Mouse (Mus musculus) lung, adult 2 months (tissue): Measurements from ENCODE around the gene H13.

ENCODE experiments used
- CTCF ChIP-seq: fragments of 200-500 bp; IDR thresholded peaks from 2 replicates; pipeline ENCODE4 v1.5.1; 2011; ENCODE audit warnings: mild to moderate bottlenecking, low read length, control low read depth; ENCODE audit not compliant: insufficient read depth
- POLR2A ChIP-seq: fragments of 200-500 bp; IDR thresholded peaks from 2 replicates; pipeline ENCODE4 v1.6.1; 2011; ENCODE audit warnings: low read depth, mild to moderate bottlenecking, control low read depth, low read length, borderline replicate concordance; ENCODE audit errors: extremely low read depth

DNA sequence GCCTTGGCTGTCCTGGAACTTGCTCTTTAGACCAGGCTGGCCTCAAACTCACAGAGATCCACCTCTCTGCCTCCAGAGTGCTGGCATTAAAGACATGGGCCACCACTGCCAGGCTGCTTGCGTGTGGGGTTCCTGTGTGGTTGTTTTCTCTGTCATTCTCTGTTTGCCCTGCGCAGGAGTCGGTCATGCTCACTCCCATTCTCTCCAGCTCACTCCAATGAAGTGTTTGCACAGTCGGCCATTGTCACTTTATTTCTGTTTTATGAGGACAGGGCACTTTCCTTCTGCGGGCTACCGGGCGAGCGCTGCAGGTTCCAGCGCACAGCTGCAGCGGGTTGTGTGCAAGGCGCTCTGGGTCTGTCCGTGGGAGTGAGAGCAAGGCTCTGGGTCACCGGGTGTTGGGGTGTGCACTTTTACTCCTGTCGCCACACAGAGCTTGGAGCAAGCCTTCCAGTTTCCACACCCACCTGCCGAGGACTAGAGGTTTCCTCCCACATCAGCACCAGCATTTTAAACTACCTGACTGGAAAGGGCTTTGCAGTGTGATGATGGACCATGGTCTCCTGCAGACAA, 56.0 kb downstream of the H13 start:
- no peak for TF ChIP-seq POLR2A
- TF ChIP-seq CTCF, result no peak
